Mouse (Mus musculus) NIH3T3 (cell line): ENCODE measurements at regions not wholly inside any gene's neighbourhood (a gene's known extent, or its start where the extent isn't known, plus 50 kb on each side); places are given as distances from the start of the nearest gene placed in this dataset.
A peak's percentile ranks its signal among the peaks of the same experiment; 100 is the strongest.

ENCODE experiments used
- DNase-seq: peaks from one replicate; pipeline ENCODE4 v3.0.0-alpha.2; 2012; ENCODE audit warnings: low read depth

- no peak for DNase-seq
Measured at GRCm38 (mm10) chr9:120814286-120814685, 114.7 kb upstream of the Ctnnb1 start.

- no peak for DNase-seq
Measured at GRCm38 (mm10) chr9:120818726-120819317, 110.2 kb upstream of the Ctnnb1 start.

GRCm38 (mm10) chr9:120820892-120821291 lies 108.1 kb upstream of the Ctnnb1 start:
- no peak for DNase-seq

GRCm38 (mm10) chr9:120823397-120823796 lies 105.6 kb upstream of the Ctnnb1 start:
- DNase-seq, result no peak

- DNase-seq, result no peak
Measured at GRCm38 (mm10) chr9:120826266-120826665, 102.8 kb upstream of the Ctnnb1 start.

- DNase-seq, result peak; percentile 55
Measured at GRCm38 (mm10) chr9:120830526-120830925, 98.5 kb upstream of the Ctnnb1 start.

GRCm38 (mm10) chr9:120834166-120834565 lies 94.8 kb upstream of the Ctnnb1 start:
- no peak for DNase-seq

- DNase-seq, result no peak
Measured at GRCm38 (mm10) chr9:120835621-120836020, 93.4 kb upstream of the Ctnnb1 start.

GRCm38 (mm10) chr9:120837431-120838150 lies 91.4 kb upstream of the Ctnnb1 start:
- DNase-seq, result no peak

- DNase-seq, result peak; percentile 77
Measured at GRCm38 (mm10) chr9:120843753-120844152, 85.3 kb upstream of the Ctnnb1 start.

GRCm38 (mm10) chr9:120845538-120845937 lies 83.5 kb upstream of the Ctnnb1 start:
- DNase-seq, result no peak

- DNase-seq, result no peak
Measured at GRCm38 (mm10) chr9:120847649-120848048, 81.4 kb upstream of the Ctnnb1 start.

- DNase-seq, result no peak
Measured at GRCm38 (mm10) chr9:120848962-120849361, 80.1 kb upstream of the Ctnnb1 start.

GRCm38 (mm10) chr9:120850092-120850491 lies 78.9 kb upstream of the Ctnnb1 start:
- no peak for DNase-seq

GRCm38 (mm10) chr9:120851914-120852313 lies 77.1 kb upstream of the Ctnnb1 start:
- DNase-seq, result no peak

- DNase-seq, result no peak
Measured at GRCm38 (mm10) chr9:120852572-120852971, 76.4 kb upstream of the Ctnnb1 start.

GRCm38 (mm10) chr9:120853032-120853597 lies 75.9 kb upstream of the Ctnnb1 start:
- no peak for DNase-seq

GRCm38 (mm10) chr9:120854351-120854750 lies 74.7 kb upstream of the Ctnnb1 start:
- DNase-seq, result no peak

- DNase-seq, result peak; percentile 77
Measured at GRCm38 (mm10) chr9:120855293-120856050, 73.5 kb upstream of the Ctnnb1 start.

GRCm38 (mm10) chr9:120857849-120858510 lies 71.0 kb upstream of the Ctnnb1 start:
- no peak for DNase-seq

GRCm38 (mm10) chr9:120860969-120861595 lies 67.9 kb upstream of the Ctnnb1 start:
- DNase-seq, result no peak
